Mouse (Mus musculus) myocyte (in vitro differentiated cells): ENCODE measurements around the gene Cemip2. TPM values are rescaled to one million over a fixed set of nuclear protein-coding genes. Genes with fewer than 3 reads are reported as not detected.

Source experiments
- H3K27me3 ChIP-seq: one replicate; pipeline ENCODE4 v1.6.1; 2011; ENCODE audit not compliant: control insufficient read depth, insufficient read depth, insufficient read length
- H3K36me3 ChIP-seq: one replicate; pipeline ENCODE4 v1.6.1; 2011; ENCODE audit not compliant: control insufficient read depth, insufficient read depth
- H3K4me2 ChIP-seq: one replicate; pipeline ENCODE4 v1.6.1; 2011; ENCODE audit warnings: low read depth, control low read depth
- H3K4me3 ChIP-seq: one replicate; pipeline ENCODE4 v1.5.1; 2011; ENCODE audit warnings: mild to moderate bottlenecking, control low read depth, moderate library complexity
- H3K79me2 ChIP-seq: one replicate; pipeline ENCODE4 v1.6.1; 2011; ENCODE audit not compliant: control insufficient read depth, insufficient read depth
- H3ac ChIP-seq: one replicate; pipeline ENCODE4 v1.6.1; 2011; ENCODE audit not compliant: control insufficient read depth, insufficient read length
- CEBPB ChIP-seq: IDR thresholded peaks from 2 replicates; pipeline ENCODE4 v1.6.1; 2011; ENCODE audit warnings: mild to moderate bottlenecking, moderate library complexity; ENCODE audit not compliant: poor library complexity, insufficient read depth, severe bottlenecking
- E2F4 ChIP-seq: IDR thresholded peaks from one replicate; pipeline ENCODE4 v1.6.1; 2011; ENCODE audit warnings: mild to moderate bottlenecking, control low read depth, moderate library complexity; ENCODE audit not compliant: insufficient read depth
- MAX ChIP-seq: IDR thresholded peaks from one replicate; pipeline ENCODE4 v1.6.1; 2011; ENCODE audit warnings: low read depth, mild to moderate bottlenecking, control low read depth
- MYOD1 ChIP-seq, 3 experiments: IDR thresholded peaks; one replicate each; pipeline ENCODE4 v1.6.1; 2011; ENCODE audit warnings: control low read depth in 2 of 3, low read depth in 2 of 3, mild to moderate bottlenecking in 2 of 3, moderate library complexity in 1 of 3; ENCODE audit not compliant: insufficient read length in 2 of 3, control insufficient read depth in 1 of 3
- MYOG ChIP-seq, 3 experiments: IDR thresholded peaks; one replicate each; pipeline ENCODE4 v1.6.1; 2011; ENCODE audit warnings: control low read depth in 2 of 3, low read depth in 2 of 3, mild to moderate bottlenecking in 2 of 3; ENCODE audit not compliant: insufficient read length in 2 of 3, control insufficient read depth in 1 of 3, insufficient read depth in 1 of 3
- POLR2A ChIP-seq: IDR thresholded peaks from one replicate; pipeline ENCODE4 v1.6.1; 2011; ENCODE audit warnings: low read depth, mild to moderate bottlenecking, control low read depth, moderate library complexity; ENCODE audit not compliant: insufficient read length
- POLR2AphosphoS2 ChIP-seq: IDR thresholded peaks from one replicate; pipeline ENCODE4 v1.6.1; 2011; ENCODE audit warnings: low read depth, control low read depth; ENCODE audit not compliant: insufficient read length
- REST ChIP-seq: IDR thresholded peaks from one replicate; pipeline ENCODE4 v1.6.1; 2011; ENCODE audit warnings: mild to moderate bottlenecking, control low read depth, moderate library complexity; ENCODE audit not compliant: insufficient read depth, insufficient read length
- SRF ChIP-seq: IDR thresholded peaks from one replicate; pipeline ENCODE4 v1.6.1; 2011; ENCODE audit warnings: low read depth; ENCODE audit not compliant: control insufficient read depth, insufficient read length
- TCF12 ChIP-seq: IDR thresholded peaks from one replicate; pipeline ENCODE4 v1.6.1; 2011; ENCODE audit warnings: mild to moderate bottlenecking, control low read depth; ENCODE audit not compliant: poor library complexity, insufficient read depth, severe bottlenecking
- TCF3 ChIP-seq: IDR thresholded peaks from one replicate; pipeline ENCODE4 v1.6.1; 2011; ENCODE audit warnings: low read depth, control low read depth; ENCODE audit not compliant: insufficient read length
- USF1 ChIP-seq: IDR thresholded peaks from one replicate; pipeline ENCODE4 v1.6.1; 2011; ENCODE audit warnings: low read depth, mild to moderate bottlenecking, control low read depth, moderate library complexity
- polyA plus RNA-seq: library from polyadenylated mRNA; unstranded; fragments of >200 nt; fragmentation: generic; extraction: Trizol; gene quantifications from one replicate; pipeline ENCODE4 v1.2.1, GENCODE M21; 2012; ENCODE audit warnings: missing spikeins

Cemip2 gene
- polyA plus RNA-seq, 1 experiment, result 14.5 TPM

DNA sequence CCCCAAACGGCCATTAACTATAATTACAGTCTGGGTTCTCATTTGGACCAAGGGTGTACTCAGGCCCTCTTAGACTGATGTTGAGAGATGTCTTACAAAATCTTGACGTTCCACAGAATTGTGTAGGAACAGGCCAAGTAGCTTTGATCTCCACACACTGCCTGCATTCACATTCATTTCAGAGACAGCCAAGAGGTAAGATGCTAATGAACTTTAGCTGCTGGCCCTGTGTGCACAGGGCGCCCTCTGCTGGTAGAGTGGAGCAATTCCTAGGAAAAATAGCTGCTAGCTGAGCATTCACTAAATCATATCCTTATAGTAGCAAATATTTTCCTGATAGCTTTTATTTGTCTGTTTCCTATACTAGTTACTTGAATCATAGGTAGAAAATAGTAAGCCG is 30.8 kb upstream of the Cemip2 start:
- Histone ChIP-seq H3K79me2 (no peaks in the 10 kb centered on the region), H3K27me3 (no peaks in the 10 kb centered on the region), H3K4me3 (no peak overlapping the region), H3ac (no peak overlapping the region), H3K36me3 (no peaks in the 10 kb centered on the region), H3K4me2 (no peak overlapping the region)
- TF ChIP-seq USF1, result no peak
- no peak for TF ChIP-seq MYOG (IDR thresholded peaks at IDR 0.05; ENCODE audit: control insufficient read depth in 1 of 3, insufficient read depth in 1 of 3, insufficient read length in 2 of 3, low read depth in 2 of 3)
- TF ChIP-seq POLR2A, result no peak
- TF ChIP-seq MYOD1 (IDR thresholded peaks at IDR 0.05; ENCODE audit: control insufficient read depth in 1 of 3, insufficient read length in 2 of 3, low read depth in 2 of 3), result no peak
- no peak for TF ChIP-seq TCF12
- no peak for TF ChIP-seq REST
- TF ChIP-seq SRF, result no peak
- TF ChIP-seq TCF3, result no peak

- Histone ChIP-seq H3K4me3 (no peak overlapping the region), H3K4me2 (no peak overlapping the region), H3ac (no peak overlapping the region), H3K27me3 (no peaks in the 10 kb centered on the region), H3K79me2 (no peaks in the 10 kb centered on the region), H3K36me3 (no peaks in the 10 kb centered on the region)
- TF ChIP-seq CEBPB, result no peak
- TF ChIP-seq USF1, result no peak
- TF ChIP-seq TCF12, result no peak
- no peak for TF ChIP-seq MYOD1 (IDR thresholded peaks at IDR 0.05; ENCODE audit: control insufficient read depth in 1 of 3, insufficient read length in 2 of 3, low read depth in 2 of 3)
- TF ChIP-seq POLR2AphosphoS2, result no peak
- no peak for TF ChIP-seq MYOG (IDR thresholded peaks at IDR 0.05; ENCODE audit: control insufficient read depth in 1 of 3, insufficient read depth in 1 of 3, insufficient read length in 2 of 3, low read depth in 2 of 3)
- no peak for TF ChIP-seq SRF
- no peak for TF ChIP-seq REST
- TF ChIP-seq MAX, result no peak
- TF ChIP-seq E2F4, result no peak
- no peak for TF ChIP-seq POLR2A
- TF ChIP-seq TCF3, result no peak
Observed at GRCm38 (mm10) chr19:21750154-21750553, 28.0 kb upstream of the Cemip2 start.

DNA sequence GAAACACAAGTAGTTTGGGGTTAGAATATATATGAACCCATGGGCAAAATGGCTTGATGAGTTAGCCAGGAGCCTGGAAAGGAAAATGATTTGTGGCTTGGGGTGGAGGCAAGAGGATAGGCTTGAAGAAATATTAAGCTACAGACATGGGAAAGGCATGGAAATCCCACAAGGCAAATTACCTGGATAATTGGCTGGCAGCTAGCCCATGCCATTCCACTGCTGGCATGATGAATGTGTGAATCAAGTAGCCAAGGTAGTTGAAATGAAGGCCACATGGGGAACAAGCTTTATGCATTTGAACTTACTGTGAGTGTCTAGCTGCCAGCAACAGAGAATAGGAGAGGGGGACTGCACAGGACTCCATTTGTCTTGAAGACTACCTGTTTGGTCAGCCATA is 16.5 kb upstream of the Cemip2 start:
- H3K4me2 ChIP-seq, result no peak overlapping the region
- no peak overlapping the region for H3ac ChIP-seq
- H3K4me3 ChIP-seq, result no peak overlapping the region
- no peaks in the 10 kb centered on the region for H3K27me3 ChIP-seq
- H3K79me2 ChIP-seq, result no peaks in the 10 kb centered on the region
- H3K36me3 ChIP-seq, result no peaks in the 10 kb centered on the region
- TF ChIP-seq TCF12 (no peak), POLR2AphosphoS2 (no peak), TCF3 (no peak), REST (no peak), CEBPB (no peak), POLR2A (no peak)

GRCm38 (mm10) chr19:21764013-21764412 is 14.1 kb upstream of the Cemip2 start:
- no peak for TF ChIP-seq USF1
- no peaks in the 10 kb centered on the region for H3K79me2 ChIP-seq
- no peaks in the 10 kb centered on the region for H3K27me3 ChIP-seq
- H3K36me3 ChIP-seq, result no peaks in the 10 kb centered on the region
- no peak overlapping the region for H3ac ChIP-seq
- no peak overlapping the region for H3K4me3 ChIP-seq
- H3K4me2 ChIP-seq, result no peak overlapping the region

DNA sequence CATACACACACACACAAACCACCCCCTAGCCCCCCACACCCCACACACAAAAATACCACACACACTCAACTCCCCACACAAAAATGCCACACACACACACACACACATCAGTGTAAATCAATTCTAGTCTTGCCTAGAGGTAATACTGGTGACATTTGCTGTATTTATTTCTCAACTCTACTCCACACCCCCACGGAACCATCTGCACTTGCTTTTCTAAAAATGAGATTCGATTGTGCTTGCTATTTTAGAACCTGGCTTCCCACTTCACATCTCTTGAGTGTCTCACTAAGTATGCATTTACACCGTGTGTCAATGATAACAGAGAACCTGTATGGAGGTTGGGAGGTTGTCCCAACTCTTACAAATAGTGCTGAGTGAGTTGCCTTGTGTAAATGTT is 13.4 kb upstream of the Cemip2 start:
- Histone ChIP-seq H3K79me2 (no peaks in the 10 kb centered on the region), H3K36me3 (no peaks in the 10 kb centered on the region), H3K4me2 (no peak overlapping the region), H3K4me3 (no peak overlapping the region), H3K27me3 (no peaks in the 10 kb centered on the region), H3ac (no peak overlapping the region)
- TF ChIP-seq TCF3 (no peak), TCF12 (no peak), SRF (no peak), MAX (no peak), MYOG (IDR thresholded peaks at IDR 0.05; ENCODE audit: control insufficient read depth in 1 of 3, insufficient read depth in 1 of 3, insufficient read length in 2 of 3, low read depth in 2 of 3) (no peak), USF1 (no peak), E2F4 (no peak), POLR2A (no peak)

DNA sequence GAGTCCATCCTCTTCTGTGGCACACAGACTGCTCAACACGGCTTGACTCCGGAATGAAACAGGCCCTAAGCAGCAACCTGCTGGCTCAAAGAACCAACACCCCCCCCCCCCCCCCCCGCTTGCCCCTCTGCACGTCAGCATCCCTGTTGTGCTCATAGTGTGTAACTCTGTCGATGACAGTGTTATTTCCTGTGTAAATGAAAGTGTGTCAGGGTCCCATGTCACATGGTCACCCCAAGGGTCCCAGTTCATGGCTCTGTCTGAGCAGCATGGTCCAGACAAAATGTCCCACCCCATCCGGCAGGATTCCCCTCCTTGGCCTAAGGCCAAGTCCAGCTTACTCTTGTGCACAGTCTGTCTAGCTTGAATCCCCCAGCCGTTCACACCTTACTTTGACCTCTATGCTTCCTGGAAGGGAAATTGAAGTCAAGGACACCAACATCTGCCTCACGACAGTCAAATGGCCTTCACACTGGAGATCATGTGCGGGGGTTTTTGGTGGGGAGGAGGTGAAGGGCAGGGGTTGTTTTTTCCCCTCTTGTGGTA is 10.6 kb upstream of the Cemip2 start:
- H3K36me3 ChIP-seq, result no peaks in the 10 kb centered on the region

More for the DNA sequence above, 10.6 kb upstream of the Cemip2 start:
- Histone ChIP-seq H3ac (no peak overlapping the region), H3K4me2 (no peak overlapping the region), H3K27me3 (no peaks in the 10 kb centered on the region), H3K4me3 (no peak overlapping the region), H3K79me2 (no peaks in the 10 kb centered on the region)
- TF ChIP-seq MYOG (IDR thresholded peaks at IDR 0.05; ENCODE audit: control insufficient read depth in 1 of 3, insufficient read depth in 1 of 3, insufficient read length in 2 of 3, low read depth in 2 of 3), result no peak
- TF ChIP-seq USF1, result no peak
- no peak for TF ChIP-seq REST
- TF ChIP-seq TCF3, result no peak
- no peak for TF ChIP-seq SRF
- TF ChIP-seq MYOD1 (IDR thresholded peaks at IDR 0.05; ENCODE audit: control insufficient read depth in 1 of 3, insufficient read length in 2 of 3, low read depth in 2 of 3), result no peak
- no peak for TF ChIP-seq TCF12
- no peak for TF ChIP-seq POLR2A
- TF ChIP-seq MAX, result no peak
